Mouse (Mus musculus) lung, adult 2 months (tissue): ENCODE data around the gene Lrch1.

Source experiments
- CTCF ChIP-seq: fragments of 200-500 bp; IDR thresholded peaks from 2 replicates; pipeline ENCODE4 v1.5.1; 2011; ENCODE audit warnings: mild to moderate bottlenecking, low read length, control low read depth; ENCODE audit not compliant: insufficient read depth
- POLR2A ChIP-seq: fragments of 200-500 bp; IDR thresholded peaks from 2 replicates; pipeline ENCODE4 v1.6.1; 2011; ENCODE audit warnings: low read depth, mild to moderate bottlenecking, control low read depth, low read length, borderline replicate concordance; ENCODE audit errors: extremely low read depth

GRCm38 (mm10) chr14:74916075-74916474, 31.6 kb downstream of the Lrch1 start:
- no peak for TF ChIP-seq POLR2A
- no peak for TF ChIP-seq CTCF
